Comparison of ENCODE assay signal across 8 mouse cellular contexts in the genomic region with DNA sequence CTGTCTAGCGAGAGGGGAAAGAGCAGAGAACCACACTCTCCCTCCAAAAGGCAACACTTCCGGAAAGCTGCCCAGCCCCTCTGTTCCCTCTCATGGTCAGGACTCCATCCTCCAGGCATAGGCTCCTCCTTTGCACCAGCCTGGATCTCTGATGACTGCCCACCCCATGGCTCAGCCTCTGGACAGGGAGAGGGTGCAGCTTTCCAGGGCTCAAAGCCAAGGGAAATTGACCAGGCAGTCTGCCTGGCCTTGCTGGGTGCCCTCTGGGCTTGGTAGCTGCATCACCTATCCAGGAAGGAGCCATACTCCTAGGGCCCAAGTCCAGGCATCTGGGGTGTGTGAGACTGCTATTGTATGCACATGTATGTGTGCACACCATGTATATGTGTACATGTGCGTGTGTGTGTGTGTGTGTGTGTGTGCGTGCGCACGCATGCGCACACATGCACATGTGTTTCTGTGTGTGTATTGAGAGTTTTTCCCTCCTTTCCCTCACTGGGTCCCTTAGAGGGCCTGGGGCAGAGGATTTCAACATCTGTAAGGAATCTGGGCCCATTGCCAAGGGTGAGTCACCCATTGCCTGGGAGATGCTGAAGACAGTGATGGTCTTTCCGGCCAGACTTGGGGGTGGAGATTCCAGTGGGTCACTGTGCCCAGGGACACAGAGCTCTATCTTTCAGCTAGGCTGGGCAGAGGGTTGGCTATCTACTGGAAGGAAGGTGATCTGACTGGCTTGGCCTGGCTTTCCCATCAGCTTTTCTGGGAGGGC. TPM values are rescaled to one million over a fixed set of nuclear protein-coding genes. Genes with fewer than 3 reads are reported as not detected.
DNase-seq lines count a peak whose midpoint lies in the region; ATAC-seq and TF ChIP-seq lines count a peak whose summit lies in the region.

No protein-coding gene starts in this region.

- no peaks in the 10 kb centered on the region for H3K36me3 ChIP-seq in MEL (ENCODE audit: control insufficient read depth in 1 of 2, insufficient read depth in 2 of 2, low read length in 2 of 2)
- no peaks in the 10 kb centered on the region for H3K36me3 ChIP-seq in heart, embryonic 15.5 days
- H3K36me3 ChIP-seq in limb, embryonic 12.5 days, result 0 out of 2 replicates have a peak, but pooled peaks cover 8% of the 10 kb centered on the region
- 0 out of 2 replicates have a peak, but pooled peaks cover 3% of the 10 kb centered on the region for H3K36me3 ChIP-seq in stomach, embryonic 16.5 days (ENCODE audit: control insufficient read depth, insufficient read depth, low read length)

- H3K79me2 ChIP-seq in MEL (ENCODE audit: control insufficient read depth, insufficient read depth, low read length, poor library complexity), result no peaks in the 10 kb centered on the region

- peak overlapping the region; percentile 87 for H3K4me2 ChIP-seq in heart, embryonic 15.5 days
- 0 out of 2 replicates have a peak overlapping the region, but pooled peaks have one; percentile 4 for H3K4me2 ChIP-seq in limb, embryonic 12.5 days
- peak overlapping the region; percentile 79 for H3K4me2 ChIP-seq in stomach, embryonic 16.5 days (ENCODE audit: low read depth, low read length)

- H3K9ac ChIP-seq in MEL (ENCODE audit: control insufficient read depth, low read depth, low read length, poor library complexity, severe bottlenecking), result no peak overlapping the region
- no peak overlapping the region; the same call in 1 of the 2 replicates for H3K9ac ChIP-seq in heart, embryonic 15.5 days
- no peak overlapping the region for H3K9ac ChIP-seq in limb, embryonic 12.5 days (replicated peaks)
- peak overlapping the region; percentile 83; the same call in 1 of the 2 replicates for H3K9ac ChIP-seq in stomach, embryonic 16.5 days (ENCODE audit: low read length)

- intact Hi-C loops in left cerebral cortex, adult 2 months (cut with DNase I), result no loop called here

- H3K27me3 ChIP-seq in MEL (ENCODE audit: control insufficient read depth in 1 of 2, insufficient read depth in 2 of 2, low read length in 2 of 2), result peaks cover 0 to 2% of the 10 kb centered on the region in 2 experiments; a peak in 1 of 4 replicates
- H3K27me3 ChIP-seq in heart, embryonic 15.5 days, result peaks cover 6% of the 10 kb centered on the region
- H3K27me3 ChIP-seq in limb, embryonic 12.5 days, result no peaks in the 10 kb centered on the region; the same call in 1 of the 2 replicates
- H3K27me3 ChIP-seq in stomach, embryonic 16.5 days (ENCODE audit: control insufficient read depth, insufficient read depth, low read length), result no peaks in the 10 kb centered on the region

- ATAC-seq in heart, embryonic 15.5 days (replicated peaks; ENCODE audit: insufficient number of reproducible peaks, insufficient read depth, low FRiP score, low read depth), result no peak
- no peak for ATAC-seq in limb, embryonic 12.5 days (ENCODE audit: insufficient number of reproducible peaks, insufficient read depth, low FRiP score, low TSS enrichment, low read depth)
- ATAC-seq in stomach, embryonic 16.5 days (ENCODE audit: insufficient read depth, low FRiP score), result peak; percentile 34

- no peak for TF ChIP-seq CTCF in MEL (IDR thresholded peaks at IDR 0.05 in 2 of 3, conservative IDR thresholded peaks at IDR 0.05 in 1 of 3; ENCODE audit: control insufficient read depth in 1 of 3, insufficient read depth in 1 of 3, low read depth in 2 of 3, low read length in 3 of 3, poor library complexity in 1 of 3, severe bottlenecking in 1 of 3)
- no peak for TF ChIP-seq CTCF in left cerebral cortex, adult 2 months (IDR thresholded peaks at IDR 0.05)

- peak; percentile 22 for DNase-seq in MEL (ENCODE audit: low read depth, low spot score)
- DNase-seq in adrenal gland, postnatal 36 days, result peak; percentile 93
- no peak for DNase-seq in spleen, adult 18-20 months
- DNase-seq in left cerebral cortex, adult 2 months (ENCODE audit: extremely low spot score in 1 of 2, low spot score in 2 of 2), result no peak
- no peak for DNase-seq in spleen, postnatal 4 days (ENCODE audit: low spot score in 2 of 2)

- H3K9me3 ChIP-seq in MEL (replicated peaks; ENCODE audit: insufficient read depth, low read length), result no peaks in the 10 kb centered on the region
- H3K9me3 ChIP-seq in heart, embryonic 15.5 days (replicated peaks), result no peaks in the 10 kb centered on the region
- no peaks in the 10 kb centered on the region for H3K9me3 ChIP-seq in limb, embryonic 12.5 days
- no peaks in the 10 kb centered on the region for H3K9me3 ChIP-seq in stomach, embryonic 16.5 days (replicated peaks; ENCODE audit: control insufficient read depth, low read length)

- WGBS in heart, embryonic 15.5 days, result 67% methylated on average over 8 of the region's 8 CpGs
- 83% methylated on average over 8 of the region's 8 CpGs for WGBS in limb, embryonic 12.5 days
- 67% methylated on average over 8 of the region's 8 CpGs for WGBS in stomach, embryonic 16.5 days

- TF ChIP-seq RAD21 in MEL (IDR thresholded peaks at IDR 0.05; ENCODE audit: low read depth, low read length), result no peak

- no peak for TF ChIP-seq POLR2A in MEL (IDR thresholded peaks at IDR 0.05; ENCODE audit: control insufficient read depth in 1 of 2, insufficient read depth in 1 of 2, low read depth in 1 of 2, low read length in 2 of 2, poor library complexity in 1 of 2)

- H3K4me3 ChIP-seq in MEL (ENCODE audit: control insufficient read depth in 1 of 2, insufficient read depth in 1 of 2, low read depth in 2 of 2, low read length in 2 of 2), result no peak overlapping the region
- H3K4me3 ChIP-seq in heart, embryonic 15.5 days, result no peak overlapping the region
- H3K4me3 ChIP-seq in limb, embryonic 12.5 days (replicated peaks), result no peak overlapping the region
- H3K4me3 ChIP-seq in stomach, embryonic 16.5 days (replicated peaks; ENCODE audit: low read length), result peak overlapping the region; percentile 53; the same call in 1 of the 2 replicates
- no peak overlapping the region for H3K4me3 ChIP-seq in left cerebral cortex, adult 2 months

- no peak overlapping the region for H3K27ac ChIP-seq in MEL (ENCODE audit: control insufficient read depth, low read depth, low read length)
- peak overlapping the region; percentile 61 for H3K27ac ChIP-seq in heart, embryonic 15.5 days
- peak overlapping the region; percentile 46; the same call in 1 of the 2 replicates for H3K27ac ChIP-seq in limb, embryonic 12.5 days
- peak overlapping the region; percentile 74 for H3K27ac ChIP-seq in stomach, embryonic 16.5 days (ENCODE audit: low read length)
- no peak overlapping the region for H3K27ac ChIP-seq in left cerebral cortex, adult 2 months

- H3K4me1 ChIP-seq in MEL (ENCODE audit: control insufficient read depth in 1 of 2, insufficient read depth in 2 of 2, low read length in 2 of 2), result no peaks in the 10 kb centered on the region
- H3K4me1 ChIP-seq in heart, embryonic 15.5 days (replicated peaks), result peaks cover 52% of the 10 kb centered on the region
- peaks cover 56% of the 10 kb centered on the region for H3K4me1 ChIP-seq in limb, embryonic 12.5 days (replicated peaks)
- peaks cover 36% of the 10 kb centered on the region for H3K4me1 ChIP-seq in stomach, embryonic 16.5 days (ENCODE audit: control insufficient read depth, insufficient read depth, low read length)

- TF ChIP-seq EP300 in MEL (IDR thresholded peaks at IDR 0.05; ENCODE audit: low read depth in 1 of 2, low read length in 2 of 2), result no peak

TF ChIP-seq in MEL, 35 proteins besides CTCF, POLR2A, EP300 and RAD21:
- TF ChIP-seq POLR2AphosphoS5 (IDR thresholded peaks at IDR 0.05; ENCODE audit: borderline replicate concordance, low read depth, low read length) (no peak), RCOR1 (IDR thresholded peaks at IDR 0.05; ENCODE audit: low read depth, low read length) (no peak), MAFK (IDR thresholded peaks at IDR 0.05; ENCODE audit: borderline replicate concordance, low read depth, low read length) (no peak), TAL1 (IDR thresholded peaks at IDR 0.05; ENCODE audit: low read length) (no peak), ZMIZ1 (IDR thresholded peaks at IDR 0.05; ENCODE audit: low read depth, low read length) (no peak), ETS1 (IDR thresholded peaks at IDR 0.05; ENCODE audit: low read depth, low read length) (no peak), USF2 (IDR thresholded peaks at IDR 0.05; ENCODE audit: borderline replicate concordance in 1 of 2, insufficient read depth in 1 of 2, low read depth in 1 of 2, low read length in 2 of 2) (no peak), KAT2A (conservative IDR thresholded peaks at IDR 0.05; ENCODE audit: low read depth, low read length) (no peak), ZC3H11A (IDR thresholded peaks at IDR 0.05; ENCODE audit: low read depth, low read length) (no peak), MAX (IDR thresholded peaks at IDR 0.05; ENCODE audit: low read length) (no peak), CHD2 (IDR thresholded peaks at IDR 0.05; ENCODE audit: low read length) (no peak), E2F4 (IDR thresholded peaks at IDR 0.05; ENCODE audit: borderline replicate concordance, low read depth, low read length) (no peak), MYC (IDR thresholded peaks at IDR 0.05; ENCODE audit: low read depth, low read length) (no peak), UBTF (IDR thresholded peaks at IDR 0.05; ENCODE audit: borderline replicate concordance, insufficient read depth, low read depth, low read length) (no peak)

RNA-seq across cellular contexts. Expression of a gene that starts 2.6 kb away (rescaled TPM):
- total RNA-seq in MEL (2012; rRNA removed), result 0.23 and 0.50 TPM in 2 replicates
- polyA plus RNA-seq in MEL (2012; ENCODE audit: insufficient read depth in 1 of 2, insufficient read length in 2 of 2, low read depth in 1 of 2, low replicate concordance in 2 of 2, missing spikeins in 1 of 2), result under 1 TPM in 1 of 2 experiments, not detected in 1; 0.25 TPM
- total RNA-seq in adrenal gland, postnatal 36 days (2021), result 10 to 100 TPM; 15.6 to 18.7 TPM
- polyA plus RNA-seq in heart, embryonic 15.5 days (2015; fragmentation: Nextera tagmentation; extraction: Ambion mirVana), result 36.5 and 55.2 TPM in 2 replicates
- 24.2 and 30.9 TPM in 2 replicates for polyA plus RNA-seq in limb, embryonic 12.5 days (2016; fragmentation: Nextera tagmentation; extraction: Ambion mirVana)
- polyA plus RNA-seq in stomach, embryonic 16.5 days (2015; fragmentation: Nextera tagmentation; extraction: Ambion mirVana), result 55.6 and 75.1 TPM in 2 replicates
- 10 to 100 TPM; 16.2 to 20.1 TPM for total RNA-seq in left cerebral cortex, adult 2 months (2021)

RNA-seq across cellular contexts. Expression of a gene that starts 52.1 kb away (rescaled TPM):
- 24.3 and 27.3 TPM in 2 replicates for total RNA-seq in MEL (2012; rRNA removed)
- 10 to 100 TPM in 1 of 2 experiments, not detected in 1; 49.8 TPM for polyA plus RNA-seq in MEL (2012; ENCODE audit: insufficient read depth in 1 of 2, insufficient read length in 2 of 2, low read depth in 1 of 2, low replicate concordance in 2 of 2, missing spikeins in 1 of 2)
- total RNA-seq in adrenal gland, postnatal 36 days (2021), result 10 to 100 TPM; 74.4 to 84.0 TPM
- polyA plus RNA-seq in heart, embryonic 15.5 days (2015; fragmentation: Nextera tagmentation; extraction: Ambion mirVana), result 48.9 and 63.0 TPM in 2 replicates
- polyA plus RNA-seq in limb, embryonic 12.5 days (2016; fragmentation: Nextera tagmentation; extraction: Ambion mirVana), result 64.6 and 64.7 TPM in 2 replicates
- polyA plus RNA-seq in stomach, embryonic 16.5 days (2015; fragmentation: Nextera tagmentation; extraction: Ambion mirVana), result 63.5 and 72.7 TPM in 2 replicates
- total RNA-seq in left cerebral cortex, adult 2 months (2021), result 10 to 100 TPM; 65.6 to 81.3 TPM

Comparison
In these comparisons a context has a peak if more than half of its experiments do, and no peak if none do; other contexts are left out.
1. DNase-seq: peak in MEL (single experiment) and adrenal gland, postnatal 36 days (2 of 2); none in spleen, adult 18-20 months (0 of 2), left cerebral cortex, adult 2 months (0 of 2) and spleen, postnatal 4 days (0 of 2).
2. H3K27ac ChIP-seq: peak in heart, embryonic 15.5 days (single experiment), limb, embryonic 12.5 days (single experiment) and stomach, embryonic 16.5 days (single experiment); none in MEL (single experiment) and left cerebral cortex, adult 2 months (single experiment).
3. H3K4me2 ChIP-seq: peak in every context shown above with its lines; median percentile 87 in heart, embryonic 15.5 days; 79 in stomach, embryonic 16.5 days; 4 in limb, embryonic 12.5 days.
4. RNA of a gene that starts 2.6 kb away (polyA plus RNA-seq): 55.6 to 75.1 TPM in stomach, embryonic 16.5 days, 36.5 to 55.2 TPM in heart, embryonic 15.5 days and 24.2 to 30.9 TPM in limb, embryonic 12.5 days; 0.25 TPM in MEL; every median in the first group is over 10 times any median in the second.